Mouse (Mus musculus) hindbrain, embryonic 16.5 days (tissue): ENCODE measurements around the gene Naa40. TPM values are rescaled to one million over a fixed set of nuclear protein-coding genes. Genes with fewer than 3 reads are reported as not detected.

Source experiments
- ATAC-seq: fragments of 200-750 bp; cut with Nextera tagmentation; 2 replicates; pipeline ENCODE4 v1.8.0; 2017; ENCODE audit warnings: moderate TSS enrichment, moderate library complexity
- H3K27ac ChIP-seq: fragments of 300-500 bp; sonication (generic); 2 replicates; pipeline ENCODE4 v1.5.1; 2014; ENCODE audit warnings: low read depth, mild to moderate bottlenecking, control low read depth, low read length, moderate library complexity
- H3K27me3 ChIP-seq: fragments of 300-500 bp; sonication (generic); replicated peaks from 2 replicates; pipeline ENCODE4 v1.6.1; 2014; ENCODE audit warnings: low read length; ENCODE audit not compliant: control insufficient read depth, insufficient read depth
- H3K36me3 ChIP-seq: fragments of 300-500 bp; sonication (generic); 2 replicates; pipeline ENCODE4 v1.6.1; 2014; ENCODE audit warnings: mild to moderate bottlenecking, low read length, moderate library complexity, mixed read lengths; ENCODE audit not compliant: control insufficient read depth, insufficient read depth
- H3K4me1 ChIP-seq: fragments of 300-500 bp; sonication (generic); 2 replicates; pipeline ENCODE4 v1.6.1; 2014; ENCODE audit warnings: low read depth, low read length; ENCODE audit not compliant: control insufficient read depth, insufficient read depth
- H3K4me2 ChIP-seq: fragments of 300-500 bp; sonication (generic); 2 replicates; pipeline ENCODE4 v1.6.1; 2014; ENCODE audit warnings: mild to moderate bottlenecking, low read length, control low read depth, moderate library complexity
- H3K4me3 ChIP-seq: fragments of 300-500 bp; sonication (generic); 2 replicates; pipeline ENCODE4 v1.5.1; 2014; ENCODE audit warnings: mild to moderate bottlenecking, low read length, control low read depth, moderate library complexity
- H3K9ac ChIP-seq: fragments of 300-500 bp; sonication (generic); 2 replicates; pipeline ENCODE4 v1.6.1; 2014; ENCODE audit warnings: low read depth, mild to moderate bottlenecking, control low read depth, low read length, moderate library complexity
- H3K9me3 ChIP-seq: fragments of 300-500 bp; sonication (generic); 2 replicates; pipeline ENCODE4 v1.6.1; 2014; ENCODE audit warnings: mild to moderate bottlenecking, low read length, moderate library complexity; ENCODE audit not compliant: control insufficient read depth
- WGBS: fragments of 180-500 bp; shearing (Covaris S2); extraction: QIAGEN DNeasy Blood & Tissue Kit; methylation state at CpG from one replicate; pipeline ENCODE4 v1.1.7; 2014; 5-methylcytosine and 5-hydroxymethylcytosine counted together
- polyA plus RNA-seq: library from polyadenylated mRNA; unstranded; fragments of >200 nt; fragmentation: Nextera tagmentation; extraction: Ambion mirVana; gene quantifications from 2 replicates; pipeline ENCODE4 v1.2.1, GENCODE M21; 2015

Naa40 gene
- polyA plus RNA-seq, 1 experiment from 2014 or later = 60.6 TPM

DNA sequence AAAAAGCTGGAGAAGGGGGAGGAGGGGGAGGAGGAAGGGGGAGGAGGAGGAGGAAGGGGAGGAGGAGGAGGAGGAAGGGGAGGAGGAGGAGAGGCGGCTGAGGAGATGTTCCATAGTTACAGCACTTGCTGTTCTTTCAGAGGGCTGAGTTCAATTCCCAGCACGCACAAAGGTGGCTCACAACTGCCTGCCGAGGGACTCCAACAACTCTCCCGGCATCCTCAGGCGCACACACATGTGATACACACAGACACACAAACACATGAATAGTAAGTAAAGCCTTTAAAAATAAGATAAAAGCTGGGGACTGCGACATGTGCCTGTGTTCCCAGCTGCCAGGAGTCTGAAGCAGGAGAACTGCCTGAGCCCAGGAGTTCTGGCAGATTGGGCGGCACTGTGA lies 59.5 kb downstream of the Naa40 start:
- H3K9me3 ChIP-seq = no peaks in the 10 kb centered on the region
- H3K9ac ChIP-seq = no peak overlapping the region
- no peak overlapping the region for H3K4me3 ChIP-seq
- ATAC-seq = no peak
- H3K27ac ChIP-seq = no peak overlapping the region
- H3K36me3 ChIP-seq = no peaks in the 10 kb centered on the region
- H3K4me1 ChIP-seq = peaks cover 29% of the 10 kb centered on the region
- 39% methylated on average over 7 of the region's 7 CpGs for WGBS
- peaks cover 16% of the 10 kb centered on the region for H3K27me3 ChIP-seq
- no peak overlapping the region for H3K4me2 ChIP-seq

DNA sequence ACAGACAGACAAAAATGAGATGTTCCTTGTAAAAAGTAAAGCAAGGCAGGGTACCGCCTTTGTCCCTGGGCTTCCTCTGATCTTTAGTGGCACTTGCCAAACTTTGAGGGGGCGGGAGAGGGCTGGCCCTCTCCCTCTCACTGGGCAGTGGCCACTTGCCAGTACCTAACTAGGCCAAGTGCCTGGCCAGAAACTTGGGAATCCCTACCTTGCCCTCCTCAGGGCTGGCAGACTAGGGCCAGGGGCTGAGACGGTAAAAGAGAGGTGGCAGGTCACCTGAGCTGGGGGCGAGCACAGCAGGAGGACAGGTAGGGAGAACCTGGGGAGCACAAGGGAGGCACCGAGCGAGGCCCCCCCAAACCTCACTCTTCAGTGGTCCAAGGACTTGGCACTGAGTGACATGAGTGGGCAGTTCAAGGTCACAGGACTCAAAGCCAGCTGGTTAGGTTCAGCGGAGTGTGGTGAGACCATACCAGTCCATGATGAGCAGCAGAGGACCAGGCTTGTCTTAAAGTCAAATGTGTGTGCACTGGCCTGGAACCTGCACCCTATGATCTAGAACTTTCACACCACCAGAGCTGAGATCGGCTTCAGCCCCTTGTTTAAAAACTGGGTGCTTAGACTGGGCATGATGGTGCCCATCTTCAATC lies 60.1 kb downstream of the Naa40 start:
- H3K36me3 ChIP-seq = no peaks in the 10 kb centered on the region
- WGBS = 70% methylated on average over 8 of the region's 8 CpGs
- H3K4me1 ChIP-seq = peaks cover 27% of the 10 kb centered on the region
- H3K9ac ChIP-seq = peak overlapping the region; percentile 22; the same call in 1 of the 2 replicates
- H3K9me3 ChIP-seq = no peaks in the 10 kb centered on the region
- H3K27ac ChIP-seq = no peak overlapping the region
- no peak overlapping the region for H3K4me2 ChIP-seq
- peaks cover 16% of the 10 kb centered on the region for H3K27me3 ChIP-seq
- no peak overlapping the region for H3K4me3 ChIP-seq
- no peak for ATAC-seq

DNA sequence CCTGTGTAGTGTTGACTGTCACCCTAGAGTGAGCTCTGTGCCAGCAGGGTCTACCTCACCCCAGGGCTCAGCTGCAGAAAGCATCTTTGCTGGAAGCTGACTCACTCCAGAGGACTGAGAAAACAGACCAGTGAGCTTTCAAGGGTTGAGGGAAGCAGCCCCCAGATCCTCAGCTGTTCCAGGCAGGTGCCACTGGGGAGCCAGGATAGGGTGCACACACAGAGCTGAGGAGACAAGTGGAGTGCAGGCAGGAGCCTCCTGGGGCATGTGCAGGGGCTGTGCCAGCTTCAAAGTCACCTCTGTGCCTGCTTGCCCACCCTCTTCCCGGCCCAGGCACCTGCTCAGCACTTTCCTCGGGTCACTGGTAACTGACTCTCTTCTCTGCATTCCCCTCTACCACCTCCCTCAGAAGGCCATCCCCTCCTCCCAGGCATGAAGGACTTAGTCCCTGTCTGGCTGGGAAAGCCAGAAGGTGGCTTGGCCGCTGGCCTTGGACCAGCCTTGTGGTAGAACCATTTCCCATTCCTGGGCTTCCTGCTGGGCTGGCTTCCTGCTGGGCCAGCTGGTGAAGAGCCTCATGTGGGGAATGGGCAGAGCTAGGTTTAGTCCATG lies 62.0 kb downstream of the Naa40 start:
- Histone ChIP-seq H3K36me3 (no peaks in the 10 kb centered on the region), H3K4me1 (peaks cover 26% of the 10 kb centered on the region), H3K9ac (no peak overlapping the region), H3K9me3 (no peaks in the 10 kb centered on the region), H3K4me3 (no peak overlapping the region), H3K4me2 (no peak overlapping the region), H3K27me3 (peaks cover 11% of the 10 kb centered on the region), H3K27ac (no peak overlapping the region)
- ATAC-seq = no peak
- WGBS = 35% methylated on average over 3 of the region's 3 CpGs

GRCm38 (mm10) chr19:7177804-7178511 lies 63.0 kb downstream of the Naa40 start:
- no peak overlapping the region for H3K4me2 ChIP-seq
- H3K9ac ChIP-seq = no peak overlapping the region
- no peak overlapping the region for H3K4me3 ChIP-seq
- ATAC-seq = no peak
- peaks cover 7% of the 10 kb centered on the region for H3K27me3 ChIP-seq
- no peak overlapping the region for H3K27ac ChIP-seq
- peaks cover 24% of the 10 kb centered on the region for H3K4me1 ChIP-seq
- H3K9me3 ChIP-seq = no peaks in the 10 kb centered on the region
- no peaks in the 10 kb centered on the region for H3K36me3 ChIP-seq
- WGBS = 57% methylated on average over 13 of the region's 13 CpGs

DNA sequence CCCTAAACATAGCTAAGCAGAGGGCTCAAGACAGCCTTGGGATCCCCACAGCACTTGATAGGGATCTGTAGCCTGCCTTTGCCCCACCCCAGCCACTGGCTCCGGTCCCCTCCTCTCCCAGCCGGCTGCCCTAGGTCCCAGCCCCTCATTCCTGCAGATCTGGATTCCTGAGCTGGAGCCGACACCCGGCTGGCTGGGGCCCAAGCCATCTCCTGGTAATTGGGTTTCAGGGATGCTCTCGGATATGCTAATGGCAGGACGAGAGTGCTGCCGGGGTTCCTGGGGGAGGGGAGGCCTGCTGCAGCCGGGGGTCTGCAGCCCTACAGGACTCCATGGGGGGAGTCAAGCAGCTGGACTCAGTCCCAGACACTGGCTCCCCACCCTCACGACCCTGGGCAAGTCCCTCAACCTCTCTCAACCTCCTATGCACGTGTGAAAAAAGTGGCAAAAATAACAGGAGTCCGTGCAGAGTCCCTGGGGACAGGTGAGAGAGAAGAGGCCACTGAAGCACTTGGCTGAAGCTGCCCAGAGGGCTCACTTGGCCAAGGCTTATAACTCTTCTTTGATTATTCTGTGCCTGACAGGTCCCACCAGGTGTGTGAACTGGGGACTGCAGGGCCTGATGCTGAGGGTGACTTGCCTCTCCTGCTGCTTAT lies 64.8 kb downstream of the Naa40 start:
- Histone ChIP-seq H3K9me3 (no peaks in the 10 kb centered on the region), H3K27me3 (peaks cover 7% of the 10 kb centered on the region; the same call in 1 of the 2 replicates), H3K4me2 (no peak overlapping the region), H3K27ac (no peak overlapping the region), H3K9ac (no peak overlapping the region), H3K4me1 (peaks cover 23% of the 10 kb centered on the region), H3K36me3 (no peaks in the 10 kb centered on the region), H3K4me3 (no peak overlapping the region)
- no peak for ATAC-seq
- WGBS = 7% methylated on average over 11 of the region's 11 CpGs

Other genes starting within 250 kb of the Naa40 start
- 22.7 and 24.8 TPM in 2 replicates for gene Dnajc4, start 248.6 kb downstream of the Naa40 start, polyA plus RNA-seq
- 20.6 and 21.8 TPM in 2 replicates for gene Nudt22, start 245.1 kb downstream of the Naa40 start, polyA plus RNA-seq
- gene Trpt1, start 245.1 kb downstream of the Naa40 start, polyA plus RNA-seq = 22.7 and 25.3 TPM in 2 replicates
- 4.0 and 5.7 TPM in 2 replicates for gene Fermt3, start 221.7 kb downstream of the Naa40 start, polyA plus RNA-seq
- 214 and 236 TPM in 2 replicates for gene Stip1, start 201.2 kb downstream of the Naa40 start, polyA plus RNA-seq
- gene Macrod1, start 184.4 kb downstream of the Naa40 start, polyA plus RNA-seq = 6.3 and 7.1 TPM in 2 replicates
- gene Flrt1, start 135.5 kb downstream of the Naa40 start, polyA plus RNA-seq = 8.8 and 11.3 TPM in 2 replicates
- gene Otub1, start 34.9 kb downstream of the Naa40 start, polyA plus RNA-seq = 246 and 249 TPM in 2 replicates
- gene Cox8a, start 23.6 kb downstream of the Naa40 start, polyA plus RNA-seq = 1,071 and 1,270 TPM in 2 replicates
- gene Rcor2, start 26.1 kb upstream of the Naa40 start, polyA plus RNA-seq = 10.5 and 18.5 TPM in 2 replicates
- 40.5 and 43.2 TPM in 2 replicates for gene Mark2, start 100.7 kb upstream of the Naa40 start, polyA plus RNA-seq
- gene Spindoc, start 141.8 kb upstream of the Naa40 start, polyA plus RNA-seq = 23.4 and 34.0 TPM in 2 replicates
- 11.2 and 12.4 TPM in 2 replicates for gene 2700081O15Rik, start 176.4 kb upstream of the Naa40 start, polyA plus RNA-seq
- 693 and 702 TPM in 2 replicates for gene Rtn3, start 242.1 kb upstream of the Naa40 start, polyA plus RNA-seq